Mouse (Mus musculus): ENCODE results near the gene Foxj3.
"Not testable (repeated sequence)": the region's sequence is repeated elsewhere in the genome, so short reads cannot be mapped to it uniquely, and the experiment has no call there.

Foxj3 gene

GRCm38 (mm10) chr4:119574504-119574903 is 37.7 kb downstream of the Foxj3 start:
- DNase-seq = no peak

DNA sequence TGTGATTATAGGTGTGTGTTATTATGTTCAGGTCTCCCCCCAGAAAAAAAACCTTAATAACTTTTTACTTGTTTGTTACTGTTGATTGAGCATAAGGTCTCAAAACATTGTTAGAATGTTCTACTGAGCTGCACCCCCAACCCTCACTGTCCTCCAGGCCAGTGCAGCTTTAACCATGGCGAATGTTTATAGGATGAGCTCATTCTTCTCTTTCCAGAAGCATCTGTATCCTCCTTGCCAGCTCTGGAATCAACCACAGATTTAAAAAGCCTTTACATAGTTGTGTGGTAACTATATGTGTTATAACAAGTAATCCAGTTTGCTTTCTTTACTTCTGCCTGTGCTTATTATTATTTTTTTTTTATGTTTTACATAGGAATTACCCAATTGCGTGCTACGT is 38.7 kb downstream of the Foxj3 start:
- DNase-seq = no peak

GRCm38 (mm10) chr4:119588037-119588436 is 51.2 kb downstream of the Foxj3 start:
- DNase-seq = no peak

- DNase-seq = no peak
Observed at GRCm38 (mm10) chr4:119589423-119589822, 52.6 kb downstream of the Foxj3 start.

GRCm38 (mm10) chr4:119590027-119590426 is 53.2 kb downstream of the Foxj3 start:
- no peak for DNase-seq

- no peak for DNase-seq
Observed at GRCm38 (mm10) chr4:119592479-119592878, 55.7 kb downstream of the Foxj3 start.

DNA sequence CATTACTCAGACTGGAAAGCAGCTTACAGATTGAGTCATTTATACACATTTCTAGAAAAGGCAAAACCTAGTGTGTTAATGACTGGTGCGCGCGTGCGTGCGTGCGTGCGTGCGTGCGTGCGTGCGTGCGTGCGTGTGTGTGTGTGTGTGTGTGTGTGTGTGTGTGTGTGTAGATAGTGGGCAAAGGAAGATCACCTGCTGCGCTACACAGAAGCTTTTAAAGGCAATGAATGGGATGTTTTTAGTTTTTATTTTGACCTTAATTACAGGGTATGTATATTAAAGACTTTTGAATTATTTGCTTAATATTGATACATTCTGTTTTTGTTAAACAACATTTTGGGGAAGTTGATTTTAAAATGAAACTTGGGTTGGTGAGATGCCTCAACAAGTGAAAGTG is 57.5 kb downstream of the Foxj3 start:
- DNase-seq = no peak

GRCm38 (mm10) chr4:119599605-119600004 is 62.8 kb downstream of the Foxj3 start:
- DNase-seq = no peak

GRCm38 (mm10) chr4:119609488-119609887 is 72.7 kb downstream of the Foxj3 start:
- DNase-seq = no peak

- DNase-seq = no peak
Observed at GRCm38 (mm10) chr4:119614078-119614477, 77.3 kb downstream of the Foxj3 start.

GRCm38 (mm10) chr4:119614724-119615123 is 77.9 kb downstream of the Foxj3 start:
- DNase-seq = no peak

DNA sequence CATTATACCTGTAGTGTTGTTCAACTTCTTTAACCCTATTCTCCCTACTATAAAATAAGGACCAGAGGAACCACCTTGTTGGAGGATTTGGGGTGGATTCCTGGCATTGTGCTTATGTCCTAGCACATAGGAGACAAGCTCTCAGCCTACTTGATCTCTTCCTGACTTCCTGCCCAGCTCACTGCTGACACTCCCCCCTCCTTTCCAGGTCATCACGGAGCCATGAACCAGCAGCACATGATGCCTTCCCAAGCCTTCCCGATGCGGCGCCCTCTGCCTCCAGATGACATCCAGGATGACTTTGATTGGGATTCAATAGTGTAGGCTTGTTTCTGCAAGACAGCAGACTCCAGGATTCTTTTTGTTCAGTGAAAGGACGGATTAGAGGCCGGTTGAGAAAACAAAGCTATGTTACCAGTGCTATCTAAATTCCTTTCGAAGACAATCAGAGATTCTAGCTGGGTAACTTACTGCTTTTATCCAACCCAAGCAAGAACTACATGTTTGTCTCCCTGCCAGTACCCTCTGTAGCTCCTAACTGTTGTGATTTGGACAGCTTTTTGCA is 89.4 kb downstream of the Foxj3 start:
- peak; percentile 90 for DNase-seq

DNA sequence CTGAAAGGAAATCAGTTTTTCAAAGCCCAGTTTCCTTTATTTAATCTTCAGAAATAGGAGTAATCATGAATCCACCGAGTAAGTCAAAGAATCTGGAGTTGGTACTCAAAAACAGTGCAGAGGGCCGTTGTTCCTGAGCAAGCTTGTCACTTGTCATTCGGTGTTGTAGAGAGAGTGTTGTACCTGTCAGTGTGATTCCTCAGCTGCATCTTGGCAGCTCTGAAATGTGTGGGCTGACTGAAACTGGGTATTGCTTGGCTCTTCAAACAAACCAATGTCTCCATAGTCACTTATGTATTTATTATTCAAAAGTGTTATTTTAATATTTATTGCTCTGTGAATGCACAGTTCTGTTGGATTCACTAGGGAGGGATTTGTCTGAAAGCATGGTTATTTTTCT is 90.1 kb downstream of the Foxj3 start:
- peak; percentile 41 for DNase-seq

GRCm38 (mm10) chr4:119627317-119627716 is 90.5 kb downstream of the Foxj3 start:
- DNase-seq = peak; percentile 78

DNA sequence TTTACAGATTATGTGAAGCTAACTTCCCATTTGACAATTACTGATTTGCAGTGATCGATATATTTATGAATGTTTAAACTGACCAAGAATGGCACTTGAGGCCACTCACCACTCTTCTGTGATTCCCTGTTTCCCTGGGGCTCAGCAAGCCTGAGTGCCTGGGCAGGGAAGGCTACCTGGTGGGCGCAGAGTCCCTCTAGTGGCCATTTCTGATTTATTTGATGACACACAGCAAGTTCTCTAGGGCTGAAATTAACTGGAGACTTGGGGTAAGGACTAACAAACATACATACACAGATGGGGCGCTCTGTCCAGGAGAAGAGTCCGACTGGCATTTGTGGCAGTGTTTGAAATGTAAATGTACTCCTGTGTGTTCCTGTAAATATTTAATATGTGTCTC is 91.6 kb downstream of the Foxj3 start:
- not testable (repeated sequence) for DNase-seq

GRCm38 (mm10) chr4:119631115-119631919 is 94.5 kb downstream of the Foxj3 start:
- peak; percentile 92 for DNase-seq

DNA sequence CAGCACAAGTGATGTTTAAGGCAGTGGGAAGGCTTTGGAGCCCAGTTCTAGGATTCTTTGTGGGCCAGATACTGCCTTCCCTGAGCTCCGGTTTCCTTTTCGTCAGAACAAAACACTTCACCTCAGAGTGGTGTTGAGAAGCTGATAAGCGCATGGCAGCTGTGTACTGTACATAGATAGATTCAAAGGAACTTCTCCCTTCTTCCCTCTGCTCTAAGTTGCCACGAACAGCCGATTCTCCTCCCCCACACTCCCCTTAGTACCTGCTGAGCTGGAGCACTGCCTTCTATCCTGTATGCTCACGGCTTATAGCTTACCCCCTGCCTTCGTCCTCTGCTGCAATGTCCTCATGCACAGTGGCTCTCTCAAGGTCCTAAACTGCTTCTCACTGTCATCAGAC is 95.9 kb downstream of the Foxj3 start:
- no peak for DNase-seq

GRCm38 (mm10) chr4:119633342-119633741 is 96.5 kb downstream of the Foxj3 start:
- peak; percentile 85 for DNase-seq

- DNase-seq = no peak
Observed at GRCm38 (mm10) chr4:119633948-119634347, 97.1 kb downstream of the Foxj3 start.

- peak; percentile 92 for DNase-seq
Observed at GRCm38 (mm10) chr4:119634908-119635660, 98.3 kb downstream of the Foxj3 start.

DNA sequence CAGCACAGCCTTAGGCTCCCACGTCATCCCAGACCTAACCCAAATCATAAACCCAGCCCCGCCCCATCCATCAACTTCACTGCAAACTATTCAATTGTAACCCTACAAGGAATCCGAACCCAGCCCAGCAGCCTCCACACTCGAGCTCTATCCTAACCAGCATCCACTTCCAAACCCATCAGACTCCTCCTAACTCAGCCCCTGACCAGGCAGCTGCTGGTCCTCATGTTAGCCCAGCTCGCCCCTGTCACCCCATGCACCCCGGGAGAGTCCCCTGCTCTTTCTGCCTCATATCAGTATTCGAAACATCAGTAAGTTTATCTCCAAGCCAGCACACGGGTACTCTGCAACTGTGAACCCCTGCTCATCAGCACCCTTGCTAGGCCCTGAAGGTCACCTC is 98.9 kb downstream of the Foxj3 start:
- peak; percentile 90 for DNase-seq

DNA sequence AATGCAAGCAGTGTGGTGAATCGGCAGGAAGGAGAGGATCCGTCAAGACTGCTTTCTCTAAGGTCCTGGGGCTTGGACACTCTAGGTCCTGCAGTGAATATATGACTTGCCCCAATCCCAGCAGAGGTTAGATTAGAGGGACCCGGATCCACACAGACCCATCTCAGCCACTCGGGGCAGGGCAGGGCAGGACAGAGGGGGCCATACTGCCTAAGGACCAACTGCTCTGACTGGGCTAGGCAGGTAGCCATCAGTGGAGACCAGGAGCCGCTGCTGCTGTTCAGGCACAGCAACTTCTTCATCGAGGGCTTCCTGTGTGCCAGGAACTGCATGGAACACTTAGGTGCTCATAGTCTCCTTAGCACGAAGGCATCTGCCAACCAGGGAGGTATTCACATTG is 99.9 kb downstream of the Foxj3 start:
- DNase-seq = peak; percentile 85

DNA sequence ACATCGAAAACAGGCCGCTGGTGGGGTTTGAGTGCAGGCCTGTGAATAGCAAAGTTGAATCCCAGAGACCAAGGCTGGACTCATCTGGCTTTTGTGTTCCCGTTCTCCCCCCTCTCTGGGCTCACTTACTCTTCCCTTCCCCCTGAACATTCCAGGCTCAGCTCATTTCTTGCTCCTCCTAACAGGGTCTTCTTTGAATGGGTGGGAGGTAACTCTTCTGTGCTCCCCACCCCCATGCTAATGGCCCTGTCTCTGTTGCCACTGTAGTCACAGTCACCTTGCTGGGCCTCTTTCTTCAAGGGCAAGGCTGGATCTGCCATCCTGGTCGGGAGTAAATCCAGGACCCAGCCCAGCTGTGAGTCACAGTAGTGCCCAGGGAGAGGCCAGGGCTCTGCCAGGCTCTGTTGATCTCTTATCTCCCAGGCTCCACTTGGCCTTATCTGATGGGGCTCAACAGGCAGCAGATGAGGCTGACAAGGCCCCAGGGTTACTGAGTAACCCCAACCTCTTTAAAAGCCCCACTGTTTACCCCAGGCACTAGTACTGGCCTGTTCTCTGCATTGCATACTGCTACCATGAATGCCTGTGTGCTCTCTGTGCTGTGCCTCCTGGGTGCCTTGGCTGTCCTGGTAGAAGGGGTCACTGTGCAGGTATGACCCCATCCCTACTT is 100.5 kb downstream of the Foxj3 start, which contains the start of gene Guca2a:
Gene Guca2a, plus strand, starts transcription at position 529 of the 670 bp plus-strand sequence.
- DNase-seq = peak; percentile 83

All from heart, adult 11 months (tissue).